Mouse (Mus musculus): ENCODE results near the gene Hmx1.

The Hmx1 gene

DNA sequence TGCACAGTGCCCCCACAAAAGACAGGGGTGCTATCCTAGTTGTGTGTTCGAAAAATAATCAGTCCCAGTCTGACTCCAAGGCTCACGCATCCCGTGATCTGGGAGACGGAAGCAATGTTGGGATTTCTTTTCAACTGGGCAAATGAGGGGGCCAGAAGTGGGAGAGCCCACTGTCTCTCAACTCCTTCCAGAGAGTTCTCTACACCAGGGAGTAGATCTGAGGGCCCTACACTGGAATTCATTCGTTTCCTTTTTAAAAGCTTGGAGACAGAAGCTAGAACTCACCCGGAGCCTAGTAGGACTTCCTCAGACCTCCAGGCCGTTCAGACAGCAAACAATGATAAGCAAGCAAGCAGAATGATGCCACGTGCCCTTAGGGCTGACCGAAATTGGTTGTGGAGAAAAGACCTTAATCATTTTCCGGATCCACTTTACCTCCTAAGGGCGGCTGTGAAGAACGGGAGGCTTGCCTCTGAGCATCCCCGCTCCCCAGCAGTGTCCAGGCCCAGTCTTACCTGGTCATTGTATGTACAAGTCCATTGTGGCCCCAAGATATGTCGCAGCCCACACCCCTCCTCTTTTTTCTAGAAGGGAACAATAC lies 9.5 kb downstream of the Hmx1 start:
- DNase-seq (ENCODE audit: low spot score), result no peak

DNA sequence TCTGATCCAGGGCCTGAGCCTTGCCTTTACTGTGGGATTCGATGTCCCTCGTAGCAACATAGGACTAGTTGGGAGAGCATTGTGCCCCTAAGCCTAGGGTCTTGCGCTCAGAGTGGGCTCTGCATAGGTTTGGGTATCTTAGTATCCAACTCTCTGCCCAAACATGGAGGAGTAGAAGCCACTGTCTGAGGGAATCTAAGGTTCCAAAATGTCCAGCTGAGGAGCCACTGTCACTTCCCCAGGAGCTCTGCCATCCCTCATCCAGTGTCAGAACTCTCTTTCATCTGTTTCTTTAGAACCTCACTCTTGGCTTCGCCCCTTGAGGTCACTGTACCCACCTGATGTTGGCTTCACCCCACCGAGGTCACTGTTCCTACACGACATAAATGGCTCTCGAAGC lies 10.2 kb downstream of the Hmx1 start:
- DNase-seq (ENCODE audit: low spot score), result no peak

DNA sequence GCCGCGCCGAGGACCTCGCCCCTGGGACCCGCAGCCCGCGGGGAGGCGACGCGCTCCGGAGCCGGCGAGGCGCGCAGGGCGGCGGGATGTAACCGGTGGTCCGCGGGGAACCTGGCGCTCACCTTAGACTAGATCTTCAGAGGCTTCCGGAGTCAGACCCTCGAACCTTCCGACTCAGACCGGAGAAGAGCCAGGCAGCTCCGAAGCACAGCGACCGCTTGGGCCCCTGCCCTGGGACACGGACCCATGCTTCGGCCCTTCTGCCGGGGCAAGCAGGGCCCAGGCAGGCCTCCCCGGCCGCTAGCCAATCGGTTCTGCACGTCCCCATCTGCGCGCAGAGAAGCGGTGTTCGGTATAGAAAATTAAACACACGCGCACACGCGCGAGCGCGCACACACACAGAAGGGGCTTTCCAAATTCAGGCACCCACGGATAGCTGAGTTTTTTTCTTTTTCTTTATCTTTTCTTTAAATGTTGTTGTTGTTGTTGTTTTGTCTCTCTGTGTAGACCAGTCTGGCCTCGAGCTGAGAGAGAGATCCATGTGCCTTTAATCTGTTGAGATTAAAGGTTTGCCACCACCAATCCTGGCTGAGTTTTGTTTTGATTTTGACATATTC lies 10.9 kb downstream of the Hmx1 start:
- no peak for DNase-seq (ENCODE audit: low spot score)

DNA sequence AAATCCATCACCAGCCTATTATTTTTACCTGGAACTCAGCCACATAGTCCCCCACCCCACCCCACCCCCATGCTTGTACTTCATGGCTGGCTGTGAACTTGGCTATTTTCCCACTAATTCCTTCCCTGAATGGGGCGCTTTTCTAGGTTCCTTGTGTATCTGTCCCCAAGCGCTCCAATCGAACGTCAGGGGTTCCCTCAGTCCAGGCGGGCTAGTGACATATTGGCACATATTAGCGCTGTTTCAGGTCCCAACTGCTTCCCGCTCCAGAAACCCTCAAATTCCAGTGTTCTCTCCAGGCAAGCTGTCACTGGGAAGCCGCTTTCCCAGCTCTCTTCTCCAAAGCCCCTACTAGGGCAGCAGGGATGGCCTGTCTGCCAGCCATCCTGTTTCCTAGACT lies 12.3 kb downstream of the Hmx1 start:
- no peak for DNase-seq (ENCODE audit: low spot score)

DNA sequence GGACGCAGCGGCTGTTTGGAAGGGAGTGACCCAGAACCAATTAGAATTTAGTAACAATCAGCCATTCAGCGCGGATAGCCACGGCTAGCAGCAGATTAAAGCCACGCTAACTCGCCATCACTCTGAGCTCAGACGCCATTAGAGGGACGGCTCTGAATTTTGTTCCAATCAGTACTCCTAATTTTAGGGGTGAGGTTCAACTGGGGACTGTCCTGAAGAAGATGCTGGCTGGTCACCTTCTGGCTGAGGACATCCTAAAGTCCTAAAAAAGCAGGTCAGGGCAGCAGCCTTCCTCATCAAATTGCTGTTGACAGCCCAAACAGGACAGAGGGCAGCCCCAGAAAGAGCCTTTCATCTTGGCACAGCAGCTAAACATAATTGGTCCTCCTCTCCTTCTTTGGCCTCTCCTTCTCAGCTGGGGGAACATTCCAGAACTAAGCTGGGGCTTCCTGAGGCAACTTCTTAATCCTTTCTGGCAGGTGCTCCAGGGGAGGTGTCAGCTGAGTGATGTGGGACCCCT lies 18.6 kb downstream of the Hmx1 start:
- DNase-seq (ENCODE audit: low spot score), result no peak

DNA sequence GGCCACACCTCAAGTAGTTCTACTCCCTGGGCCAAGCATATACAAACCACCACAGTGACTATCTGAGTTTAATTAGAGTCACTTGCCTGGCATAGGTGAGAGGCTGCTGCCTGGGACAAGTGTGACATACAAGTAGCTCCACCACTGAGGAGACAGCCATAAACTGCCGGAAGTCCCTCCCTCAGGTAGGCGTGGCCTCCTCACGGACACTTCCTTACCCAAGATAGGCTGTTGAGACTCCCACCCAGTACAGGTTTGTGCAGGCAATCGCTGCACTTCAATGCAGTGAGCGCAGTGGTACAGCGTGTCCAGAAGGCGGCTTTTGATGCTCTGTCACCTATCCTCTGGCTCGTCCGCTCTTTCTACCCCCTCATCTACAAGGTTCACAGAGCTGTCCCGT lies 22.1 kb downstream of the Hmx1 start:
- DNase-seq (ENCODE audit: low spot score), result no peak

DNA sequence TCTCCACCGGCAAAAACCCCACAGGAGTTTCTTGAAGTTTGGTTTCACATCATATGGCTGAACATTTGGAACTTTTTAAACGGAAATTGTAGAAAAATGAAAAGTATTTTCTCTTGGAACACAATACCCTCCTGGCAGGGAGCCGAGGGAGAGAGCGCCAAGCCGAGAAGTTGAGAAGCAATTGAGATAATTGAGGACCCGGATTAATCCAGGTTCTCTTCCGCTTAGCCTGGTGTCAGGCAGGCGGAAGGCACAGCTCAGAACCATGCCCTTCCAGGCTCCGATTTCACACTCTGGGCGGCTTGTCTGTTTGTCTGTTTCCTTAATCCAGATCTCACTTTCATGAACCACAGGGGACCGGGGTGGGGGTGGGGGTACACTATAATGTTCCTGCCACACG lies 23.9 kb downstream of the Hmx1 start:
- DNase-seq (ENCODE audit: low spot score), result no peak

DNA sequence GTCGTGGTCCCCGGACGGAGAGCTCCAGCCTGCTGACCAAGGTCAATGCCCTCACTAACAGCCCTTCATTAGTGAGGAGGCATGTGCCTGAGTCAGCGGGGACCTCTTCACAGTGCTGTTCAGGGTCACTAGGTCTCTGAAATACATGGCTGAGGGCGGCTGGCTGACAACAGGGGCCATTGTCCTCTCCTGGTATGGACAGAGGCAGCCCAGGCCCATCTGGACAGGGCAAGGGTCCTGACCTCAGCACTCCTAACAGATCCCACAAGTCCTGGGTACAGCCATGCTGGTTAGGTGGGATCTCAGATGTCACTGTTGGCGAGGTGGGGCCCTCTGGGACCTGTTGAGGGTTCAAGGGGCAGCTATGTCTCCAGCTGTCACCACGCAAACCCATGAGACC lies 28.8 kb downstream of the Hmx1 start:
- DNase-seq (ENCODE audit: low spot score), result no peak

DNA sequence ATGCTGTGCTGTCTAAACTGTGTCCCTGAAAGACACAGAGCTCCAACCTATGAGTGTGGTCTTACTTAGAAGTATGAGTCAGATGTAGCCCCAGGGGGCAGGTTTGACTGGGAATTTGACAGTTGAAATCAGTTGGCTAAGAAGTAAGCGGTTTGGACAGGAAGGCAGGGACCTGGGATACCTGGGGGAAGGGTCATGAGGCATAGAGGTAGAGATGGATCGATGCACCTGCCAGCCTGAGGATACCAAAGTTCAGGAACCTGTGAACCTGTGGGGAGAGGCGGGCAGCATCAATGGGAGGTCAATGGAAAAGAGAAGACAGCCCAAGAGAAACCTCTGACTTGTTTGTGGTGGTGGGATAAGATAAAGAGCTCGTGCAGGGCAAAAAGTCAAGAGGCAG lies 32.7 kb downstream of the Hmx1 start:
- no peak for DNase-seq (ENCODE audit: low spot score)

DNA sequence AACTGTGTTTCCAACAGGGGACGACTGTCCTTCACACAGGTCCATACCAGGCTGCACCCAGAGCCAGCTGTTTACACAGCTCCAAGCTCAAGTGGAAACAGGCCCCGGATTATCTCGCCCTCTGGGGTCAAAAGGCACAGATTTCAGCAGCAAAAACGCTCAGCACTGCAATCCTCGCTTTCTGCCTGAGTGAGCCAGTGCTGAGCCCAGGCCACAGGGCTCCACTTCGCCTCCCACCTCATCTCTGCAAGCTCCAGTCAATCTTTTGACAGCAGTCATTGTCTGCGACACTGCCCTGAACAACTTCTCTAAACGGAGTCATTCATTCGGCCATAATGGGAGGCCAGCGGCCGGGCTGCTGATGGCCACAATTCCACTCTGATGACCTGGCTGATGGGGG lies 36.3 kb downstream of the Hmx1 start:
- DNase-seq (ENCODE audit: low spot score), result no peak

DNA sequence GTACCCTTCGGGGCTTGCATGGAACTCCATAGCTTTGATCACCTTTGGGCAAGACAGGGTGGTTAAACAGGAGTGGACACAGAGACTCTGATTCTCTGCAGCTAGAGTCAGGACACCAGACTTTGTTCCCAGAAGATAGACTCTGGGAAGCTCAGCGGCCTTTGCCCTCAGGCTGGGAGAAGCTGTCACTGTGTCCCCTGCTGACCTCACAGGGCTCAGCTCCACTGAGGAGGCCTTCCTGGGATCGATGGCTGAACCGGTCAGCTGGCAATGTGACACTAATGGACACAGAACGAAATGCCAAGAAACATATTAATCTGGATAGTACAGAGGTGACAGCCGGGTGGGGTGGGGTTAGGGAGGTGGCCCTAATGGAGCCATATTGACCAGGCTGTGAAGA lies 39.0 kb downstream of the Hmx1 start:
- no peak for DNase-seq (ENCODE audit: low spot score)

DNA sequence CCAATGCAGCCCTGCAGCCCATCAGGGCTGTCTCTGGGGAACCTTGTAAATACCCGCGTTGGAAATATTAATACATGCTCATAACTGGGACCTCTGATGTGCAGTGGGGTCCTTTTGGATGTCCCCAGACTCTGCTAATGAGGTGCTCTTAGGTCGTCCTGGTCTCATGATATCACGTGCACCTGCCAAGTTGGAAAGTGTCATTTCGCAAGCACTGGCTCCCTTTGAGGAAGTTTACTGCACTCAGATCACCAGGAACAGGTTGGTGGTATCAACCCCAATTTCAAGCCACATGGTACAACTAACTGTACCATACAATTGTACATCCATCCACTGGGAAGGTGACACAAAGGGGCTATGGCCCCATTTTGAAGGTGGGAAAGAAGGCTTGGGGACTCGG lies 39.5 kb downstream of the Hmx1 start:
- DNase-seq (ENCODE audit: low spot score), result no peak

DNA sequence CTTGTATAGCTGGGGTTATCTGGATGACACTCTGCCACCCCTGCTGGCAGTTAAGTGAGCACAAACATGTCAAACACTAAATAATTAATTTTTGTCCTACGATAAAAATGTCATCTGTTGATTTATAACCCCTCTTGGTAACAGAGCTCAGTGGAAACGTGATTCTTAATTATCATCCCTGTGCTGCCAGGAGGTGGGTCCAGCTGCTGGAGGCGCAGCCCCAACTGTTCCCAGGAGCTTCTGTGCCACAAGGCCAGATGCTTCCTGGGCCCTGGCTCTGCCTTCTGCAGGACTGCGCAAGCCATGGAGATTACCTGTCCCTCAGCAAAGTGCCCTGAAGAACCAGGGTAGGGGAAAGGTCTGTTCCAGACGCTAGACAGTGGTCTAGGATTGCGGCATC lies 43.2 kb downstream of the Hmx1 start:
- DNase-seq (ENCODE audit: low spot score), result no peak

DNA sequence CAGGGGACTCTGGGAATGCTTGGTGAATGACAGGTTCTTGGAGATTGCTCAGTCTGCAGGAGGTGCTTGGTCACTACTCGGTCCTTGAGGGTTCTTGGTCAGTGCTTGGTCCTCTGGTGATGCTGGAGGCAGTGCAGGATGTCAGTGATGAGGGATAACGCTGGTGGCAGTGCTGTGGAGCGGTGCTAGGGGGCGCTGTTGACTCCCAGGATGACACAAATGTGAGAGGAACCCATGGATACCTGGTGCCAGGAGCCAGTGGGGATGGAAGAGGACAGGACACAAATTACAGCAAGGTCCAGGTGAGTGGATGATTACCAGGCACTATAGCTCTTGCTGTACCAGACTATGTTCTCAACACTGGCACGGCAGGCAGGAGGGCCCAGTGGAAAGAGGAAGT lies 45.1 kb downstream of the Hmx1 start:
- DNase-seq (ENCODE audit: low spot score), result no peak

DNA sequence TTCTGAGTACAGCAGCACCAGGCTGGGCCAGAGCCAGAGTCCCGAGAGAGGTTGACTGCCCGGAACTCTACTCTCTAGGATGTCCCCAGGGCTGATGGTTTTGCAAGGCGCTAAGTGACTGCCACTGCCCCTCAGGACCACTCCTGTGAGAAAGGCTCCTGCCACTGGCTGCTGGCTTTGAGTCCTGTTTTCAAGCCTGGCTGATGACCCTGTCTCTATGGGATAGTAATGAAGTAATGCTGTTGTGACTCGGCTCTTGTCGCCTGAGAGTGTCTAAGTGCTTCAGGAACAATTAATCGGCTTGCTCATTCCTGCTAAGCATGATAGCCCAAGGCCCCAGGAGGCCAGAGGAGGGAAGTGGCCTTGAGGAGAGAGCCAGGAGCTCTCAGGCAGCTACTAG lies 45.8 kb downstream of the Hmx1 start:
- no peak for DNase-seq (ENCODE audit: low spot score)

DNA sequence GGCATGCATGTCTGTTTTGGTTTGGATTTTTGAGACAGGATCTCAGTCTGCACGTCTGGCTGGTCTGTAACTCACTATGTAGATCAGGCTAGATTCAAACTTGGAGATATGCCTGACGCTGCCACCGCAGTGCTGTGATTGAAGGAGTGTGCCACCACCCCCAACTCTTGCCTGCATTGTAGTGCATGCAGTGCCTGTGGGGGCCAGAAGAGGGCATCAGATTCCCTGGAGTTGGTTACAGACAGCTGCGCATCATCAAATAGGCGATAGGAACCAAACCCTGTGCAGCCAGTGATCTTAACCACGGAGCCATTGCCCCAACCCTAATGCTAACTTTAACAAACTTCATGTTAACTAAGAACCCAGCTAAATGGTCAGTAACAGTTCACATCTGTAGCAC lies 49.9 kb downstream of the Hmx1 start:
- no peak for DNase-seq (ENCODE audit: low spot score)

DNA sequence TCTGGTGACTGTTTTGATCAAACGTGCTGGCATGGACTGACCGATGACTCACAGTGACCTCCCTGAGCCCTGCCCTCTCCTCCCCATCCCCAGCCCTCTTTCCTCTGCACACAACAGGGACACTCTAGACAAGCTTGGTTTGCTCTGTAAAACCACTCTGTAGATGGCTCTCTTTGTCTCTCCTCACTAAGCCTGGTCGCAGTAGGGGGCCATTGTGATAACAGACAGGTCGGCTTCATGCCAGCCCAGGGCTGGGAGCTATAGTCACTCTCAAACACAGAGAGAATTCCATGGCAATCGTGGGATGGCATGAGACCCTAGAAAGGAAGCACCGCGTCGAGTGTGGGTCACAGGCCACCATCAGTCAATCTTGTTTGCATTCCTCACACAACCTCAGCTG lies 51.6 kb downstream of the Hmx1 start:
- DNase-seq (ENCODE audit: low spot score), result no peak

DNA sequence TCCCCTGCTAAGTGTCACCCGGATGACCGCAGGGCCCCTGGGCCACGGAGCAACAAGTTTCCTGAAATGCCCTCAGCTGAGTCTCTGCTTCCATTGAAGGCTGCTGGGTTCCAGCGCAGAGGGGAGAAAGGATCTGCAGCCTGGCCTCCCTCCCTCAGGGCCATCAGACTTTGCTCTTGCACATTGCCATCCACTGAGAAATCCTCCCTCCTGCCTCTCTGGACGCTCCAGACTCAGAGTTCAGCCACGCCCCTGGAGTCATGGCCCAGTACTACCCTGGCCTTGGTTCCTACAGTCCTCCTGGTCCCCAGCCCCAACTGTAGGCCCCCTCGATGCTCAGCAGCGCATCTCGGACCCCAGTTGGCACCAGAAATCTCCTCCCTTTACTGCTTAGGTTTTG lies 52.5 kb downstream of the Hmx1 start:
- no peak for DNase-seq (ENCODE audit: low spot score)

DNA sequence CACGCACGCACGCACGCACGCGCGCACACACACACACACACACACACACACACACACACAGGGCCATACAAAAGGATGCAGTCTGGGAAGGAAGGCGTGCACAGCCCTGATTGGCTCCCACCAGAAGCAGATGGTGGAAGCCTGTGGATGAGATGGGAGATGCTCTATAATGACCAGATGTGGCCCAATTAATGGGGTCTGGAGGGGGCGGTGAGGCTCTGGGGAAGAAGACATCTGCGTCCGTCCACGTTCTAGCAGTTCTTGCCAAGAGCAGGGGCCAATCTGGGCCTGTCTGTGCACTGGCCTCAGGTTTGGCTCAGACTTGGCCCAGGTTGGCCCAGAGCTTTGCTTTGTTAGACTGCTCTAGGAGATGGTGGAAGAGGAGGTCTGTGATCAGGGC lies 55.8 kb downstream of the Hmx1 start:
- no peak for DNase-seq (ENCODE audit: low spot score)

DNA sequence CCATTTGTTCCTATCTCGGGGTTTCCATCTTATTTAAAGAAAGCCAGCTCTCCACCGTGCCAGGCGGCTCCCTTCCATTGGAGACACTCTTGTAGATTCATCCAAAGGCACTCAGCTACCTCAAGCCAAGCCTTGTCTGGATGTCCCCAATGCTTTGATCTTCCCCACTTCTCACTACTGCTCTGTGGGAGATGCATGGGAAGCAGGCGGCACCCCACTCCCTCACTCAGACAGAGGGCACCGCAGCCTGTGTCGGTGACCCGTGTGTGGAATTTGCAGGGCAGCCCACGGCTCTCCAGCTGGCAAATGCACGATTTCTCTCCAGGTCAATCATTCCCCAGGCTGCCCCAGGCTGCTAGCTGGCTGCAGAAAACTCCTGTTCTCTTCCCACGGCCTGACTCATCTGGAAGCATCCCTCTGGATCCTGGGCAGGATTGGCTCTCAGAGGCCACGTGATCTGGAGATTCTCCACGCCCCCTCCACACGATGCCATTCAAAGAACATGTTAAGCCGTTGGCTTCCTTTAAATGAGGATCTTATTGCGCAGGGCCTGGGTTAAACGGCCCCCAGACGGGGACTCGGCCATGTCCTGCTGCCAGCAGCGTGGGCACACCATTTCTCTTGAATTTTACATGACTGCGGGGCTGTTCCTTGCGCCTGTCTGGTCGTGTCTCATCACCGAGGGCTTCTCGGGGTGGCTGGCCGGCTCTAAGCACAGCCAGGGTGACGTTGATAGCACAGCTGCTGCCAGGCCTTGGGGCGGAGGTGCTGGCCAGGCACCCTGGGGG lies 58.9 kb downstream of the Hmx1 start:
- peak; percentile 57 for DNase-seq (ENCODE audit: low spot score)

Data from left cerebral cortex, adult 11 months (tissue).